Mouse (Mus musculus): ENCODE data around the gene Fam173a. TPM values are rescaled to one million over a fixed set of nuclear protein-coding genes. Genes with fewer than 3 reads are reported as not detected.

Fam173a gene
- polyA plus RNA-seq, 1 experiment = 169 TPM

- peak; percentile 87 to 88 for DNase-seq (ENCODE audit: extremely low spot score in 1 of 2, low spot score in 1 of 2)
These were observed 10.3 kb upstream of the Fam173a start for GRCm38 (mm10) chr17:25802825-25803517.

- DNase-seq (ENCODE audit: extremely low spot score in 1 of 2, low spot score in 1 of 2) = peak in 1 of 2 experiments; percentile 89
These were observed 8.3 kb upstream of the Fam173a start for GRCm38 (mm10) chr17:25801029-25801428.

- DNase-seq (ENCODE audit: extremely low spot score in 1 of 2, low spot score in 1 of 2) = peak in 1 of 2 experiments; percentile 75
These were observed 4.3 kb upstream of the Fam173a start, which contains the start of gene Metrn for GRCm38 (mm10) chr17:25796951-25797369. Metrn (minus strand) TSS chr17:25797136.

GRCm38 (mm10) chr17:25796211-25796771, 3.6 kb upstream of the Fam173a start:
- no peak for DNase-seq (ENCODE audit: extremely low spot score in 1 of 2, low spot score in 1 of 2)

- peak; percentile 59 to 66 for DNase-seq (ENCODE audit: extremely low spot score in 1 of 2, low spot score in 1 of 2)
These were observed 3.0 kb upstream of the Fam173a start, which contains the start of gene AC134908.4 for GRCm38 (mm10) chr17:25795609-25796092. AC134908.4 (minus strand) TSS chr17:25795659.

- DNase-seq (ENCODE audit: extremely low spot score in 1 of 2, low spot score in 1 of 2) = no peak
These were observed 2.3 kb upstream of the Fam173a start for GRCm38 (mm10) chr17:25794998-25795397.

- no peak for DNase-seq (ENCODE audit: extremely low spot score in 1 of 2, low spot score in 1 of 2)
These were observed 1.5 kb upstream of the Fam173a start for GRCm38 (mm10) chr17:25794197-25794596.

GRCm38 (mm10) chr17:25791843-25792527, 716 bp downstream of the Fam173a start:
- DNase-seq (ENCODE audit: extremely low spot score in 1 of 2, low spot score in 1 of 2) = peak; percentile 64 to 91

GRCm38 (mm10) chr17:25791320-25791842, 1.3 kb downstream of the Fam173a start:
- no peak for DNase-seq (ENCODE audit: extremely low spot score in 1 of 2, low spot score in 1 of 2)

GRCm38 (mm10) chr17:25786781-25787504, 5.8 kb downstream of the Fam173a start:
- DNase-seq (ENCODE audit: extremely low spot score in 1 of 2, low spot score in 1 of 2) = no peak

GRCm38 (mm10) chr17:25786280-25786679, 6.4 kb downstream of the Fam173a start, which contains the start of gene Ccdc78:
Ccdc78 (plus strand) TSS chr17:25786580.
- no peak for DNase-seq (ENCODE audit: extremely low spot score in 1 of 2, low spot score in 1 of 2)

- peak; percentile 93 to 98 for DNase-seq (ENCODE audit: extremely low spot score in 1 of 2, low spot score in 1 of 2)
These were observed 7.4 kb downstream of the Fam173a start, which contains the start of gene Haghl for GRCm38 (mm10) chr17:25785281-25785745. Haghl (minus strand) TSS chr17:25785673.

- DNase-seq (ENCODE audit: extremely low spot score in 1 of 2, low spot score in 1 of 2) = no peak
These were observed 8.7 kb downstream of the Fam173a start for GRCm38 (mm10) chr17:25783861-25784574.

- DNase-seq (ENCODE audit: extremely low spot score in 1 of 2, low spot score in 1 of 2) = no peak
These were observed 9.6 kb downstream of the Fam173a start for GRCm38 (mm10) chr17:25783086-25783485.

- DNase-seq (ENCODE audit: extremely low spot score in 1 of 2, low spot score in 1 of 2) = no peak
These were observed 11.4 kb downstream of the Fam173a start for GRCm38 (mm10) chr17:25781339-25781738.

- no peak for DNase-seq (ENCODE audit: extremely low spot score in 1 of 2, low spot score in 1 of 2)
These were observed 14.8 kb downstream of the Fam173a start for GRCm38 (mm10) chr17:25777948-25778347.

- no peak for DNase-seq (ENCODE audit: extremely low spot score in 1 of 2, low spot score in 1 of 2)
These were observed 17.2 kb downstream of the Fam173a start for GRCm38 (mm10) chr17:25775318-25776062.

GRCm38 (mm10) chr17:25773549-25774120, 19.1 kb downstream of the Fam173a start, which contains the start of gene Narfl:
Narfl (plus strand) TSS chr17:25773776.
- DNase-seq (ENCODE audit: extremely low spot score in 1 of 2, low spot score in 1 of 2) = peak; percentile 96 to 100
